Mouse (Mus musculus): Measurements from ENCODE around the gene Tmem123. TPM values are rescaled to one million over a fixed set of nuclear protein-coding genes. Genes with fewer than 3 reads are reported as not detected.

Tmem123 gene
- polyA plus RNA-seq (2017; shearing (Covaris generic)): 100 to 1,000 TPM in 1 of 2 experiments, 10 to 100 TPM in 1; 84.8 to 104 TPM

GRCm38 (mm10) chr9:7763614-7764300, at the start of gene Tmem123:
Gene Tmem123, plus strand, starts transcription at chr9:7764041.
- ATAC-seq: peak; percentile 81

GRCm38 (mm10) chr9:7714062-7714907, 49.6 kb upstream of the Tmem123 start:
- ATAC-seq: peak; percentile 90

- ATAC-seq: no peak
Observed at GRCm38 (mm10) chr9:7714908-7715175, 49.0 kb upstream of the Tmem123 start.

- no peak for ATAC-seq
Observed at GRCm38 (mm10) chr9:7721543-7721942, 42.3 kb upstream of the Tmem123 start.

GRCm38 (mm10) chr9:7728997-7729396, 34.8 kb upstream of the Tmem123 start:
- ATAC-seq: no peak

GRCm38 (mm10) chr9:7742696-7743095, 21.1 kb upstream of the Tmem123 start:
- no peak for ATAC-seq

- no peak for ATAC-seq
Observed at GRCm38 (mm10) chr9:7744156-7744555, 19.7 kb upstream of the Tmem123 start.

- no peak for ATAC-seq
Observed at GRCm38 (mm10) chr9:7748881-7749280, 15.0 kb upstream of the Tmem123 start.

GRCm38 (mm10) chr9:7749537-7749936, 14.3 kb upstream of the Tmem123 start:
- no peak for ATAC-seq

GRCm38 (mm10) chr9:7755889-7756423, 7.9 kb upstream of the Tmem123 start:
- ATAC-seq: no peak

- ATAC-seq: no peak
Observed at GRCm38 (mm10) chr9:7761906-7762455, 1.9 kb upstream of the Tmem123 start.

GRCm38 (mm10) chr9:7762741-7763140, 1.1 kb upstream of the Tmem123 start:
- ATAC-seq: no peak

GRCm38 (mm10) chr9:7764463-7764871, 626 bp downstream of the Tmem123 start:
- ATAC-seq: peak; percentile 23

GRCm38 (mm10) chr9:7765236-7765635, 1.4 kb downstream of the Tmem123 start:
- no peak for ATAC-seq

- no peak for ATAC-seq
Observed at GRCm38 (mm10) chr9:7766582-7766981, 2.7 kb downstream of the Tmem123 start.

- ATAC-seq: no peak
Observed at GRCm38 (mm10) chr9:7767526-7767925, 3.7 kb downstream of the Tmem123 start.

GRCm38 (mm10) chr9:7769081-7769480, 5.2 kb downstream of the Tmem123 start:
- no peak for ATAC-seq

- ATAC-seq: no peak
Observed at GRCm38 (mm10) chr9:7769491-7769890, 5.7 kb downstream of the Tmem123 start.

GRCm38 (mm10) chr9:7772361-7772760, 8.5 kb downstream of the Tmem123 start:
- no peak for ATAC-seq

- no peak for ATAC-seq
Observed at GRCm38 (mm10) chr9:7772773-7773454, 9.1 kb downstream of the Tmem123 start.

- no peak for ATAC-seq
Observed at GRCm38 (mm10) chr9:7773686-7774085, 9.8 kb downstream of the Tmem123 start.

GRCm38 (mm10) chr9:7774538-7774937, 10.7 kb downstream of the Tmem123 start:
- no peak for ATAC-seq

- peak; percentile 6 for ATAC-seq
Observed at GRCm38 (mm10) chr9:7775011-7775410, 11.2 kb downstream of the Tmem123 start.
